ENCODE assay signal across 8 mouse cellular contexts in genomic region chr5:53594274-53594673, GRCm38 (mm10).
DNase-seq lines count a peak whose midpoint lies in the region; ATAC-seq and TF ChIP-seq lines count a peak whose summit lies in the region.

No protein-coding gene starts in this region.

- H3K27ac ChIP-seq in forebrain, embryonic 15.5 days (replicated peaks), result no peak overlapping the region

- no peak for ATAC-seq in forebrain, embryonic 15.5 days (replicated peaks)
- peak; percentile 61 for ATAC-seq in inflammation-experienced regulatory T-cells, adult 6 months
- ATAC-seq in megakaryocyte, adult 5-6 weeks (ENCODE audit: poor library complexity, severe bottlenecking), result peak; percentile 51

- peak; percentile 58 for DNase-seq in gastrocnemius, adult 18-20 months (ENCODE audit: low spot score)
- no peak for DNase-seq in gastrocnemius, postnatal 25 days
- peak; percentile 72 for DNase-seq in A20 (ENCODE audit: low read depth, low spot score)
- peak; percentile 73 for DNase-seq in brain, embryonic 14.5 days (ENCODE audit: low read depth)
- DNase-seq in thymus, postnatal 36 days, result peak; percentile 16 to 18

- H3K9me3 ChIP-seq in forebrain, embryonic 15.5 days, result no peaks in the 10 kb centered on the region

- H3K4me2 ChIP-seq in forebrain, embryonic 15.5 days (replicated peaks), result peak overlapping the region; percentile 11; the same call in 1 of the 2 replicates

- no peaks in the 10 kb centered on the region for H3K27me3 ChIP-seq in forebrain, embryonic 15.5 days

- WGBS in forebrain, embryonic 15.5 days, result 23% methylated on average over 4 of the region's 4 CpGs

- H3K36me3 ChIP-seq in forebrain, embryonic 15.5 days, result no peaks in the 10 kb centered on the region

- peak; percentile 60; the same call in 1 of the 2 replicates for TF ChIP-seq CTCF in brain, embryonic 14.5 days (IDR thresholded peaks at IDR 0.05; ENCODE audit: borderline replicate concordance, extremely low read depth, insufficient read depth, insufficient read length)

- TF ChIP-seq POLR2A in brain, embryonic 14.5 days (IDR thresholded peaks at IDR 0.05; ENCODE audit: borderline replicate concordance, extremely low read depth, insufficient read depth, insufficient read length, poor library complexity, severe bottlenecking), result no peak

- peaks cover 44% of the 10 kb centered on the region for H3K4me1 ChIP-seq in forebrain, embryonic 15.5 days

- no peak overlapping the region for H3K9ac ChIP-seq in forebrain, embryonic 15.5 days (replicated peaks)

- H3K4me3 ChIP-seq in forebrain, embryonic 15.5 days, result no peak overlapping the region
